Mouse (Mus musculus) megakaryocyte, embryonic 14.5 days (primary cell): ENCODE measurements around the gene Mn1.

Experiments used
- FLI1 ChIP-seq: IDR thresholded peaks from 2 replicates; pipeline ENCODE4 v1.6.1; 2012; ENCODE audit warnings: low read length, inconsistent platforms, mixed read lengths
- GATA1 ChIP-seq: IDR thresholded peaks from 3 replicates; pipeline ENCODE4 v1.6.1; 2012; ENCODE audit warnings: mixed read lengths, low read length, inconsistent platforms, borderline replicate concordance

GRCm38 (mm10) chr5:111421424-111421823 is 4.3 kb downstream of the Mn1 start:
- TF ChIP-seq GATA1 = no peak
- no peak for TF ChIP-seq FLI1
